Mouse (Mus musculus): Measurements from ENCODE around the gene Tmem19. TPM values are rescaled to one million over a fixed set of nuclear protein-coding genes. Genes with fewer than 3 reads are reported as not detected.

The Tmem19 gene
- polyA plus RNA-seq, 2 experiments: 5.5 to 11.7 TPM

- Histone ChIP-seq H3K4me2 (ENCODE audit: low read depth) (no peak overlapping the region), H3K9me3 (ENCODE audit: control insufficient read depth, low read length) (no peaks in the 10 kb centered on the region), H3K27ac (no peak overlapping the region), H3K9ac (replicated peaks) (no peak overlapping the region), H3K4me1 (replicated peaks; ENCODE audit: control insufficient read depth in 2 of 2, insufficient read depth in 2 of 2, low read length in 1 of 2) (peaks cover 13 to 23% of the 10 kb centered on the region in 2 experiments), H3K27me3 (ENCODE audit: control insufficient read depth, insufficient read depth, low read length) (no peaks in the 10 kb centered on the region), H3K36me3 (replicated peaks; ENCODE audit: control insufficient read depth, insufficient read depth, low read depth) (no peaks in the 10 kb centered on the region), H3K4me3 (ENCODE audit: insufficient read depth in 1 of 2, low read depth in 2 of 2, low read length in 2 of 2) (no peak overlapping the region)
- WGBS (ENCODE audit: insufficient replicate concordance): 30% methylated on average over 5 of the region's 5 CpGs
- no peak for ATAC-seq (ENCODE audit: insufficient read depth)
- DNase-seq (ENCODE audit: low read depth in 3 of 3, low spot score in 3 of 3): no peak
- no peak for TF ChIP-seq CTCF (IDR thresholded peaks at IDR 0.05; ENCODE audit: low read depth)
- no peak for TF ChIP-seq EP300 (IDR thresholded peaks at IDR 0.05; ENCODE audit: low read depth)
These were observed 50.1 kb downstream of the Tmem19 start for GRCm38 (mm10) chr10:115312194-115312593.

GRCm38 (mm10) chr10:115311263-115311965, 50.9 kb downstream of the Tmem19 start:
- Histone ChIP-seq H3K4me3 (ENCODE audit: insufficient read depth in 1 of 2, low read depth in 2 of 2, low read length in 2 of 2) (no peak overlapping the region), H3K4me2 (ENCODE audit: low read depth) (no peak overlapping the region), H3K36me3 (replicated peaks; ENCODE audit: control insufficient read depth, insufficient read depth, low read depth) (no peaks in the 10 kb centered on the region), H3K27ac (no peak overlapping the region), H3K4me1 (replicated peaks; ENCODE audit: control insufficient read depth in 2 of 2, insufficient read depth in 2 of 2, low read length in 1 of 2) (peaks cover 13 to 22% of the 10 kb centered on the region in 2 experiments), H3K9me3 (ENCODE audit: control insufficient read depth, low read length) (no peaks in the 10 kb centered on the region), H3K9ac (replicated peaks) (no peak overlapping the region), H3K27me3 (ENCODE audit: control insufficient read depth, insufficient read depth, low read length) (no peaks in the 10 kb centered on the region)
- WGBS (ENCODE audit: insufficient replicate concordance): 65% methylated on average over 14 of the region's 14 CpGs
- TF ChIP-seq EP300 (IDR thresholded peaks at IDR 0.05; ENCODE audit: low read depth) (no peak), CTCF (IDR thresholded peaks at IDR 0.05; ENCODE audit: low read depth) (no peak)
- DNase-seq (ENCODE audit: low read depth in 3 of 3, low spot score in 3 of 3) (no peak), ATAC-seq (ENCODE audit: insufficient read depth) (no peak)

- Histone ChIP-seq H3K4me2 (ENCODE audit: low read depth) (no peak overlapping the region), H3K36me3 (replicated peaks; ENCODE audit: control insufficient read depth, insufficient read depth, low read depth) (no peaks in the 10 kb centered on the region), H3K27me3 (ENCODE audit: control insufficient read depth, insufficient read depth, low read length) (no peaks in the 10 kb centered on the region), H3K27ac (no peak overlapping the region), H3K4me3 (ENCODE audit: insufficient read depth in 1 of 2, low read depth in 2 of 2, low read length in 2 of 2) (no peak overlapping the region), H3K9me3 (ENCODE audit: control insufficient read depth, low read length) (no peaks in the 10 kb centered on the region), H3K9ac (replicated peaks) (no peak overlapping the region), H3K4me1 (replicated peaks; ENCODE audit: control insufficient read depth in 2 of 2, insufficient read depth in 2 of 2, low read length in 1 of 2) (peaks cover 10 to 17% of the 10 kb centered on the region in 2 experiments; a peak in 3 of 4 replicates)
- 90% methylated on average over 4 of the region's 4 CpGs for WGBS (ENCODE audit: insufficient replicate concordance)
- DNase-seq (ENCODE audit: low read depth in 3 of 3, low spot score in 3 of 3) (no peak), ATAC-seq (ENCODE audit: insufficient read depth) (no peak)
- TF ChIP-seq EP300 (IDR thresholded peaks at IDR 0.05; ENCODE audit: low read depth) (no peak), CTCF (IDR thresholded peaks at IDR 0.05; ENCODE audit: low read depth) (no peak)
These were observed 53.1 kb downstream of the Tmem19 start for GRCm38 (mm10) chr10:115309191-115309590.

GRCm38 (mm10) chr10:115307331-115307875, 54.9 kb downstream of the Tmem19 start:
- 71% methylated on average over 7 of the region's 7 CpGs for WGBS (ENCODE audit: insufficient replicate concordance)
- no peaks in the 10 kb centered on the region for H3K36me3 ChIP-seq (replicated peaks; ENCODE audit: control insufficient read depth, insufficient read depth, low read depth)
- no peaks in the 10 kb centered on the region for H3K27me3 ChIP-seq (ENCODE audit: control insufficient read depth, insufficient read depth, low read length)
- ATAC-seq (ENCODE audit: insufficient read depth): no peak
- no peak overlapping the region for H3K9ac ChIP-seq (replicated peaks)
- H3K27ac ChIP-seq: no peak overlapping the region
- TF ChIP-seq CTCF (IDR thresholded peaks at IDR 0.05; ENCODE audit: low read depth) (no peak), EP300 (IDR thresholded peaks at IDR 0.05; ENCODE audit: low read depth) (no peak)
- DNase-seq (ENCODE audit: low read depth in 3 of 3, low spot score in 3 of 3): no peak
- H3K4me1 ChIP-seq (replicated peaks; ENCODE audit: control insufficient read depth in 2 of 2, insufficient read depth in 2 of 2, low read length in 1 of 2): peaks cover 2 to 5% of the 10 kb centered on the region in 2 experiments; a peak in 2 of 4 replicates
- no peak overlapping the region for H3K4me2 ChIP-seq (ENCODE audit: low read depth)
- no peak overlapping the region for H3K4me3 ChIP-seq (ENCODE audit: insufficient read depth in 1 of 2, low read depth in 2 of 2, low read length in 2 of 2)
- H3K9me3 ChIP-seq (ENCODE audit: control insufficient read depth, low read length): no peaks in the 10 kb centered on the region

- 71% methylated on average over 4 of the region's 4 CpGs for WGBS (ENCODE audit: insufficient replicate concordance)
- Histone ChIP-seq H3K27me3 (ENCODE audit: control insufficient read depth, insufficient read depth, low read length) (no peaks in the 10 kb centered on the region), H3K9me3 (ENCODE audit: control insufficient read depth, low read length) (no peaks in the 10 kb centered on the region), H3K9ac (replicated peaks) (no peak overlapping the region), H3K4me3 (ENCODE audit: insufficient read depth in 1 of 2, low read depth in 2 of 2, low read length in 2 of 2) (no peak overlapping the region), H3K27ac (no peak overlapping the region), H3K4me2 (ENCODE audit: low read depth) (no peak overlapping the region), H3K4me1 (replicated peaks; ENCODE audit: control insufficient read depth in 2 of 2, insufficient read depth in 2 of 2, low read length in 1 of 2) (no peaks in the 10 kb centered on the region), H3K36me3 (replicated peaks; ENCODE audit: control insufficient read depth, insufficient read depth, low read depth) (peaks cover 10% of the 10 kb centered on the region)
- no peak for TF ChIP-seq EP300 (IDR thresholded peaks at IDR 0.05; ENCODE audit: low read depth)
- no peak for TF ChIP-seq CTCF (IDR thresholded peaks at IDR 0.05; ENCODE audit: low read depth)
- no peak for ATAC-seq (ENCODE audit: insufficient read depth)
- DNase-seq (ENCODE audit: low read depth in 3 of 3, low spot score in 3 of 3): no peak
These were observed 63.6 kb downstream of the Tmem19 start for GRCm38 (mm10) chr10:115298683-115299082.

Data from liver, embryonic 14.5 days (tissue).